Mouse (Mus musculus) brain, embryonic 14.5 days (tissue): Measurements from ENCODE around the gene Mctp2.

Experiments used
- CTCF ChIP-seq: fragments of 200-500 bp; IDR thresholded peaks from 2 replicates; pipeline ENCODE4 v1.5.1; 2012; ENCODE audit warnings: inconsistent platforms, mild to moderate bottlenecking, moderate library complexity, borderline replicate concordance; ENCODE audit not compliant: insufficient read depth, insufficient read length; ENCODE audit errors: extremely low read depth
- POLR2A ChIP-seq: fragments of 200-500 bp; IDR thresholded peaks from 2 replicates; pipeline ENCODE4 v1.6.1; 2012; ENCODE audit warnings: mild to moderate bottlenecking, inconsistent platforms, borderline replicate concordance; ENCODE audit not compliant: poor library complexity, insufficient read depth, insufficient read length, severe bottlenecking; ENCODE audit errors: extremely low read depth

- TF ChIP-seq POLR2A (no peak), CTCF (no peak)
These were observed 45.4 kb downstream of the Mctp2 start for GRCm38 (mm10) chr7:72260766-72261655.
